Mouse (Mus musculus): Measurements from ENCODE around the gene Adm. TPM values are rescaled to one million over a fixed set of nuclear protein-coding genes. Genes with fewer than 3 reads are reported as not detected.

Adm gene
- polyA plus RNA-seq, 1 experiment from 2014 or later = 1.8 TPM

DNA sequence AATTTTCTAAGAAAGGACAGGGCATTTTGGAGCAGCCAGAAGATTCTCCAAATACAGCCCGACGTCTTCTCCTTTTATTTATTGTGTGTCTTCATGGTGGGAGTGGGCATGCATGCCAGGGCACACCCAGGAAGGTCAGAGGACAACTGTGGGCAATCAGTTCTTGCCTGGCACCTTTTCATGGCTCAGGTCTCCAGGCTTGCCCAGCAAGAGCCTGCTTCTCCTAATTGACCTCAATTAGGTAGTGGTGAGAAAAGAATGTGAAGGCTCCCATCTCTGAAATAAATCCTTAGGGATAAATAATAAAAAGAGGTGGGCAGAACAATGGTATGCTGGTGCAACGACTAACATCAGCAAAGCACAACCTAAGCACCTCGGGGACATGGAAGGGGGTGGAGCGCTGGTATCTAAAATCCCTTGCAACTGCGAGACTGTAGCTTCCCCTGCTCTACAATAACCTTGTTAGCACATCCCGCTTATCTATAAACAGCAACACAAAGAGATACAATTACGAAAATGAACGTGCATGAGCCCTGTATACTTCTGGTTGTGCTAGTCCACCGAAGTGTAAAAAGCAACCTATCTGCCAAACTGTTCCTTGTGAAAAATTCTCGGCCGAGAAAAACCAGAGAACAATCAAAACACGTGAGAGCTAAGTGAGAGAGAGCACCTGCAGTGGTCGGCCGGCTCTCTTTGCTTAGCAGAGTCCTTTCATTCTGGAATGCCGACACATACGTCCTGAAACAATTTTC is 13.9 kb upstream of the Adm start:
- H3K4me3 ChIP-seq (ENCODE audit: low read depth, low read length) = peak overlapping the region; percentile 95
- no peaks in the 10 kb centered on the region for H3K9me3 ChIP-seq (replicated peaks; ENCODE audit: control insufficient read depth, low read length)
- peak overlapping the region; percentile 97 for H3K27ac ChIP-seq (ENCODE audit: low read depth, low read length)
- peak; percentile 19; the same call in 1 of the 2 replicates for ATAC-seq
- peaks cover 8% of the 10 kb centered on the region; the same call in 1 of the 2 replicates for H3K4me1 ChIP-seq (ENCODE audit: control insufficient read depth, insufficient read depth, low read length)
- peak overlapping the region; percentile 92 for H3K9ac ChIP-seq (ENCODE audit: low read length)
- 2% methylated on average over 17 of the region's 17 CpGs for WGBS
- H3K27me3 ChIP-seq (replicated peaks; ENCODE audit: control insufficient read depth, insufficient read depth, low read length) = no peaks in the 10 kb centered on the region
- no peaks in the 10 kb centered on the region for H3K36me3 ChIP-seq (ENCODE audit: control insufficient read depth, insufficient read depth, low read length)
- peak overlapping the region; percentile 81 for H3K4me2 ChIP-seq (ENCODE audit: low read length)
- no peak for DNase-seq (ENCODE audit: low spot score)

DNA sequence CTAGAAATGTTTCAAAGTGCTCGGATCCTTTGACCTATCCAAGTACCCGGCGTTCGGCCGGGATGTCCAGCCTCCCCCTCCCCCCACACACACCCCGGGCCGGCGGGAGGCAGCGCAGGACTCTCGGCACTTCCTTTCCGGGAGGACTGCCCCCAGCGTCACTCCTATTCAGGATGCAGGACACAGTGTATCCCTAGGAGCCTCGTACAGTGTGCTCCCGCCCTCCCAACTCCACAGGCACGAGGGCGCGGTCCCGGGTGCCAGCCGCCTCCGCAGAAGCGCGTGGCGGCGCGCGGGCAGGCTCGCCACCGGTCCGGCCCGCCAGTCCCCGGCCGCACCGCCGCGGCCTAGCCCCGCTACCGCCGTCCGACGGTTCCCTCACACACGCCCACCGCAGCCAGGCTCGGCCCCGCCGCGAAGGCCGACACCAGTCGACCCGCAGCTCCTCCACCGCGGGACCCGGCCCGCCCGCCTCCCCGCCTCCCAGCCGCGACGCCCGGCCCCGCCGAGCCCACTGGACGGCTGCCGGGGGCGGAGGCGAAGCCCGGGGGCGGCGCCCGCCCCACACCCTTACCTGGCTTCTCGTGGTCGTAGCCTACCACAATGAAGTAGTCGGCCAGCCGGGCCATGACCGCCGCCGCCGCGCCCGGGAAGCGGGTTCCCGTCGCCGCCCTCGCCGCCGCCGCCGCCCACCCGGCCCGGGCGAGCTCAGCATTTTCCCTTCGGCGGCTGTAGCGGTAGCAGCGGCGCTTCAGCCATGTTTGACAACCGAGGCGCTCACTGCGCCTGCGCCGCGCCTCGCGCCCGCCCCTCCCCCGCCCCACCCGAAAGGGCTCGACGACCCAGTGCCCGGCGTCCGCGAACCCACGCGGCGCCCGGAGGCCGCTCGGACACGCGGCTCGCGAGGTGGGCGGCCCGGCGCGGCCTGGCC is 13.1 kb upstream of the Adm start, which contains the start of gene Sbf2:
TSS of gene Sbf2 (minus strand) at position 790 of the 931 bp plus-strand sequence.
- WGBS = under 1% methylated on average over 71 of the region's 127 CpGs
- ATAC-seq = peak; percentile 90
- DNase-seq (ENCODE audit: low spot score) = peak; percentile 89

DNA sequence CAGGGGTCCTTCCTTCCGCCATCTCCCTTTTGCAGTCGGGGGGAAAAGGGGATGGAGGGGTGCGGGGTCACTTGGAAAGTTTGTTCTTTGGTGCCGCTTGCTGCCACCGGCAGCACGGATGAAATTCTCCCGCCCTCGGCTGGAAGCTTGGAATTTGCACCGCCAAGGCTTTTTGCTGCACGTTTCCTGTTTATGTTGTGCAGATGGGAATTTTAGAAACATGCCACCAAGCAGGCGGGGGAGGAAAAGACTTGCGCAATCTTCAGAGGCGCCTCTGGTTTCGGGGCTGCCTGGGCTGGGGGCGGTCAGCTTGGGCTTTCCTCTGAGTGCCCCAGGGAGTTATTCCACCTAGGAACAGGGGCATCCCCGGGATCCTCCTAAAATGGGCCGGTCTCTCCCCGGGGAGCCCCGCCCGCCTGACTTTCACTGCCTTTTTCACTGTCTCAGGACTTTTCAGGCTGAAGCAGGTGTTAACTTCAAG is 12.3 kb upstream of the Adm start:
- H3K36me3 ChIP-seq (ENCODE audit: control insufficient read depth, insufficient read depth, low read length) = no peaks in the 10 kb centered on the region
- WGBS = under 1% methylated on average over 20 of the region's 20 CpGs
- H3K4me3 ChIP-seq (ENCODE audit: low read depth, low read length) = peak overlapping the region; percentile 95
- peak overlapping the region; percentile 97 for H3K27ac ChIP-seq (ENCODE audit: low read depth, low read length)
- H3K9me3 ChIP-seq (replicated peaks; ENCODE audit: control insufficient read depth, low read length) = no peaks in the 10 kb centered on the region
- DNase-seq (ENCODE audit: low spot score) = peak; percentile 61
- ATAC-seq = peak; percentile 24
- peaks cover 10% of the 10 kb centered on the region for H3K4me1 ChIP-seq (ENCODE audit: control insufficient read depth, insufficient read depth, low read length)
- peak overlapping the region; percentile 81 for H3K4me2 ChIP-seq (ENCODE audit: low read length)
- peak overlapping the region; percentile 92 for H3K9ac ChIP-seq (ENCODE audit: low read length)
- H3K27me3 ChIP-seq (replicated peaks; ENCODE audit: control insufficient read depth, insufficient read depth, low read length) = no peaks in the 10 kb centered on the region

More for the DNA sequence above, 13.1 kb upstream of the Adm start, which contains the start of gene Sbf2:
- H3K4me1 ChIP-seq (ENCODE audit: control insufficient read depth, insufficient read depth, low read length) = peaks cover 10% of the 10 kb centered on the region
- no peaks in the 10 kb centered on the region for H3K36me3 ChIP-seq (ENCODE audit: control insufficient read depth, insufficient read depth, low read length)
- H3K4me2 ChIP-seq (ENCODE audit: low read length) = peak within 1 kb of the TSS; percentile 81
- H3K9me3 ChIP-seq (replicated peaks; ENCODE audit: control insufficient read depth, low read length) = no peaks in the 10 kb centered on the region
- peak within 1 kb of the TSS; percentile 95 for H3K4me3 ChIP-seq (ENCODE audit: low read depth, low read length)
- peak within 1 kb of the TSS; percentile 97 for H3K27ac ChIP-seq (ENCODE audit: low read depth, low read length)
- H3K27me3 ChIP-seq (replicated peaks; ENCODE audit: control insufficient read depth, insufficient read depth, low read length) = no peaks in the 10 kb centered on the region
- peak within 1 kb of the TSS; percentile 92 for H3K9ac ChIP-seq (ENCODE audit: low read length)

DNA sequence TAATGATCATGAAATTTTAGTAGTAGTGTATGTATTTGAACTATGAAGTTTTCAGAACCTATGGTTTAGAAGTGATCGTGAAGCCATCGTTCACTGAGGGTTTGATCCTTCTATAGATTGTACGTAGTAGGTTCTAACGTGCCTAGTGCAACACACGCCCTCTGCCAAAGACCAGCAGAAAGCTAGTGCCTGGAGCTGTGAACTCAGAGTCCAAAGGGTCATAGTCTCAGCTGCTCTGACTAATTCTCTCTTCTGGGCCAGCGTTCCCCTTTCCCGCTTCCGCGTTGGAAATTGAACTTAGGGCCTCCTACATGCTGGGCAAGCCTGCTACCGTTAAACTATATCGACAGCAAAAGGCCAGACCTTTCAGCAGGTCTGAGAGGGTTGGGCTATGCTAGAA is 11.7 kb upstream of the Adm start:
- WGBS = 17% methylated on average over 11 of the region's 11 CpGs
- ATAC-seq (no peak), DNase-seq (ENCODE audit: low spot score) (peak; percentile 8)
- Histone ChIP-seq H3K27me3 (replicated peaks; ENCODE audit: control insufficient read depth, insufficient read depth, low read length) (no peaks in the 10 kb centered on the region), H3K4me2 (ENCODE audit: low read length) (peak overlapping the region; percentile 81), H3K4me3 (ENCODE audit: low read depth, low read length) (peak overlapping the region; percentile 95), H3K36me3 (ENCODE audit: control insufficient read depth, insufficient read depth, low read length) (no peaks in the 10 kb centered on the region), H3K27ac (ENCODE audit: low read depth, low read length) (no peak overlapping the region), H3K9ac (ENCODE audit: low read length) (no peak overlapping the region), H3K4me1 (ENCODE audit: control insufficient read depth, insufficient read depth, low read length) (peaks cover 10% of the 10 kb centered on the region), H3K9me3 (replicated peaks; ENCODE audit: control insufficient read depth, low read length) (no peaks in the 10 kb centered on the region)

DNA sequence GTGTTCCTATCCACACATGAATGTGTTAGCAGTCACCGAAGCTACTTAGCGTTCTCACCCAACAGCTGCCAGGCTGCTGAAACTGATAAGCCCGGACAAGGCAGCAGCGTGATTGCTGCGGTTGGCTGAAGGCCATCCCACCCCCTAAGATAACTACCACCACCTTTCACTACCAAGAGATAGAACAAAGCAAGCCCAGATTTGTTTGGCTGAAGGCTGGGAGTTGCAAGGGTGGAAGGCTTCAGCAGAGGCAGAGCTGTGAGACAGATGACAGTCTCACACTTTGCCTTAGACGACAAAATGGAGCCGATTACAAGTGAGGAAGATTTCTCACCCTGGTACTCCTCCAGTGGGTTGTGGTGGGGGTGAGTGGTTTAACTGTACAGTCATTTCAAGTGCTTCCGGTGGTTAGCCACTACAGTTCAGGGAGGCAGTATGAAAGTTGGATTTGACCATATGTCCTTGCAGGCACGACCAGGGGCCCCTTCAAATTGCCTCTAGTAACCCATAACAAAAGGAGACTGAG is 8.3 kb upstream of the Adm start:
- Histone ChIP-seq H3K4me2 (ENCODE audit: low read length) (no peak overlapping the region), H3K4me1 (ENCODE audit: control insufficient read depth, insufficient read depth, low read length) (peaks cover 6% of the 10 kb centered on the region), H3K9me3 (replicated peaks; ENCODE audit: control insufficient read depth, low read length) (no peaks in the 10 kb centered on the region), H3K36me3 (ENCODE audit: control insufficient read depth, insufficient read depth, low read length) (no peaks in the 10 kb centered on the region), H3K9ac (ENCODE audit: low read length) (no peak overlapping the region), H3K4me3 (ENCODE audit: low read depth, low read length) (no peak overlapping the region), H3K27me3 (replicated peaks; ENCODE audit: control insufficient read depth, insufficient read depth, low read length) (no peaks in the 10 kb centered on the region; the same call in 1 of the 2 replicates), H3K27ac (ENCODE audit: low read depth, low read length) (peak overlapping the region; percentile 27; the same call in 1 of the 2 replicates)
- 54% methylated on average over 9 of the region's 9 CpGs for WGBS
- DNase-seq (ENCODE audit: low spot score) (peak; percentile 28), ATAC-seq (no peak)

DNA sequence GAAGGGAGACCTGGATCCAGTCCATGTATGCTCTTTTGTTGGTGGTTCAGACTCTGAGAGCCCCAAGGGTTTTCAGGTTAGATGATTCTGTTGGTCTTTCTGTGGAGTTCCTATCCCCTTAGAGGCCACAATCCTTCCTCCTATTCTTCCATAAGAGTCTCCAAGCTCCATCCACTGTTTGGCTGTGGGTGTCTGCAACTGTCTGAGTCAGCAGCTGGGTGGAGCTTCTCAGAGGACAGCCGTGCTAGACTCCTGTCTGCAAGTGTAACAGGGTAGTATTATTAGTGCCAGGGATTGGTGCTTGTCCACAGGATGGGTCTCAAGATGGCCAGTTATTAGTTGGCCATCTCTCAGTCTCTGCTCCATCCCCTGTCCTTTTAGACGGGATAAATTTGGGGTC is 3.4 kb upstream of the Adm start:
- Histone ChIP-seq H3K4me2 (ENCODE audit: low read length) (no peak overlapping the region), H3K4me1 (ENCODE audit: control insufficient read depth, insufficient read depth, low read length) (peaks cover 23% of the 10 kb centered on the region), H3K9ac (ENCODE audit: low read length) (no peak overlapping the region), H3K27ac (ENCODE audit: low read depth, low read length) (no peak overlapping the region), H3K36me3 (ENCODE audit: control insufficient read depth, insufficient read depth, low read length) (no peaks in the 10 kb centered on the region), H3K9me3 (replicated peaks; ENCODE audit: control insufficient read depth, low read length) (no peaks in the 10 kb centered on the region), H3K27me3 (replicated peaks; ENCODE audit: control insufficient read depth, insufficient read depth, low read length) (peaks cover 43% of the 10 kb centered on the region), H3K4me3 (ENCODE audit: low read depth, low read length) (no peak overlapping the region)
- DNase-seq (ENCODE audit: low spot score) (no peak), ATAC-seq (no peak)
- 64% methylated on average over 2 of the region's 2 CpGs for WGBS

DNA sequence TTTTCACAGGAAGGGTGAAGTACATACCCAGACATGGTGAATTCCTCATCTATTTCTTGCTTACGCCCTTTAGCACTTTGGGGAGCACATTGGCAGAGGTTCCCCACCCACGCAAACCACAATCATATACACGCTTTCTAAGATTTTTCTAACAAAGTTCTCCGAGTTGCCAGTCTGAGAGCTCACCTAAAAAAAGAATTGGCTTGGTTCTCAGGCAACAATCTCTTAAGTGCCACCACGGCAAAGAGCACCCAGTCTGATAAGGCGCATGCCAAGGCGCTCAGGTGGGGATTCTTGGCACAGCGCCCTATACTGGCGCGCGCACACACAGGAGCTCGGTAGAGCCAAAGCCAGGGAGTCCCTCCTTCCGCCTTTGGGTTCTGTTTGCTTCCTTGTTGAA is 2.5 kb upstream of the Adm start:
- no peak overlapping the region for H3K27ac ChIP-seq (ENCODE audit: low read depth, low read length)
- peaks cover 48% of the 10 kb centered on the region for H3K27me3 ChIP-seq (replicated peaks; ENCODE audit: control insufficient read depth, insufficient read depth, low read length)
- H3K4me2 ChIP-seq (ENCODE audit: low read length) = no peak overlapping the region
- H3K9me3 ChIP-seq (replicated peaks; ENCODE audit: control insufficient read depth, low read length) = no peaks in the 10 kb centered on the region
- no peak overlapping the region for H3K4me3 ChIP-seq (ENCODE audit: low read depth, low read length)
- 84% methylated on average over 13 of the region's 13 CpGs for WGBS
- peaks cover 21% of the 10 kb centered on the region for H3K4me1 ChIP-seq (ENCODE audit: control insufficient read depth, insufficient read depth, low read length)
- no peaks in the 10 kb centered on the region for H3K36me3 ChIP-seq (ENCODE audit: control insufficient read depth, insufficient read depth, low read length)
- peak; percentile 14 for DNase-seq (ENCODE audit: low spot score)
- no peak overlapping the region for H3K9ac ChIP-seq (ENCODE audit: low read length)
- ATAC-seq = no peak

DNA sequence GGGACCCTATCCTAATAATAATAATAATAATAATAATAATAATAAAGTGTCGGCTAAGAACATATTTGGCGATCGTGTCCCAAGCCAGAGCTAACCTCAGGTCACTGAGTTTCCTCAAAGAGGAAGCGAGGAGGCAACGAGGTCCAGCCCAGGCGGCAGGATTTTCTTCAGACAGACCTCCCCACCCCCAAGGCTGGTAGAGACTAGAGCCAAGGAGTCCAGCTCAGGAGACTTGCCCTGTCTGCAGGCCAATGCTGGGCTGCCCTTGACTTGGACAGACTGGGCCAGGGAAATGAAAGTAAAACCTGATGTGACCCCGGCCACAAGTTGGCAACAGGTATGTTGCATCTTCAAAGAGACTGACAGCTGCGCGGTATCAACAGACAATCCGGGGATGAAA is 2.0 kb upstream of the Adm start:
- Histone ChIP-seq H3K4me3 (ENCODE audit: low read depth, low read length) (no peak overlapping the region), H3K4me2 (ENCODE audit: low read length) (no peak overlapping the region), H3K27ac (ENCODE audit: low read depth, low read length) (no peak overlapping the region), H3K9ac (ENCODE audit: low read length) (no peak overlapping the region), H3K9me3 (replicated peaks; ENCODE audit: control insufficient read depth, low read length) (no peaks in the 10 kb centered on the region), H3K27me3 (replicated peaks; ENCODE audit: control insufficient read depth, insufficient read depth, low read length) (peaks cover 49% of the 10 kb centered on the region), H3K36me3 (ENCODE audit: control insufficient read depth, insufficient read depth, low read length) (no peaks in the 10 kb centered on the region), H3K4me1 (ENCODE audit: control insufficient read depth, insufficient read depth, low read length) (peaks cover 21% of the 10 kb centered on the region)
- no peak for ATAC-seq
- DNase-seq (ENCODE audit: low spot score) = no peak
- WGBS = 65% methylated on average over 10 of the region's 10 CpGs
